Mouse (Mus musculus): Measurements from ENCODE around the gene Fam71e2. TPM values are rescaled to one million over a fixed set of nuclear protein-coding genes. Genes with fewer than 3 reads are reported as not detected.

The Fam71e2 gene
- total and polyA plus RNA-seq, 2 experiments from 2014 or later: not detected

GRCm38 (mm10) chr7:4746326-4746980, 24.6 kb downstream of the Fam71e2 start:
- H3K9ac ChIP-seq (replicated peaks; ENCODE audit: low read length): no peak overlapping the region
- no peaks in the 10 kb centered on the region for H3K36me3 ChIP-seq (ENCODE audit: insufficient read depth, low read length)
- no peak overlapping the region for H3K4me3 ChIP-seq (ENCODE audit: low read length)
- H3K4me2 ChIP-seq (ENCODE audit: low read depth, low read length): no peak overlapping the region
- TF ChIP-seq CTCF (IDR thresholded peaks at IDR 0.05; ENCODE audit: low read depth): no peak
- H3K27ac ChIP-seq: no peak overlapping the region
- WGBS: 81% methylated on average over 22 of the region's 22 CpGs
- no peaks in the 10 kb centered on the region for H3K27me3 ChIP-seq (ENCODE audit: insufficient read depth, low read length)
- DNase-seq (ENCODE audit: low spot score): no peak
- peaks cover 9% of the 10 kb centered on the region for H3K4me1 ChIP-seq (ENCODE audit: insufficient read depth, low read length)
- no peaks in the 10 kb centered on the region for H3K9me3 ChIP-seq (ENCODE audit: low read length)
- ATAC-seq: no peak

GRCm38 (mm10) chr7:4744886-4745285, 26.2 kb downstream of the Fam71e2 start:
- WGBS: 98% methylated on average over 6 of the region's 6 CpGs
- Histone ChIP-seq H3K36me3 (ENCODE audit: insufficient read depth, low read length) (no peaks in the 10 kb centered on the region), H3K9ac (replicated peaks; ENCODE audit: low read length) (no peak overlapping the region), H3K4me3 (ENCODE audit: low read length) (no peak overlapping the region), H3K27ac (no peak overlapping the region), H3K9me3 (ENCODE audit: low read length) (no peaks in the 10 kb centered on the region), H3K27me3 (ENCODE audit: insufficient read depth, low read length) (no peaks in the 10 kb centered on the region), H3K4me2 (ENCODE audit: low read depth, low read length) (no peak overlapping the region), H3K4me1 (ENCODE audit: insufficient read depth, low read length) (peaks cover 15% of the 10 kb centered on the region)
- DNase-seq (ENCODE audit: low spot score) (no peak), ATAC-seq (no peak)
- no peak for TF ChIP-seq CTCF (IDR thresholded peaks at IDR 0.05; ENCODE audit: low read depth)

- WGBS: 72% methylated on average over 2 of the region's 2 CpGs
- no peak overlapping the region for H3K4me3 ChIP-seq (ENCODE audit: low read length)
- H3K9ac ChIP-seq (replicated peaks; ENCODE audit: low read length): no peak overlapping the region
- no peaks in the 10 kb centered on the region for H3K9me3 ChIP-seq (ENCODE audit: low read length)
- H3K27me3 ChIP-seq (ENCODE audit: insufficient read depth, low read length): no peaks in the 10 kb centered on the region
- H3K4me1 ChIP-seq (ENCODE audit: insufficient read depth, low read length): peaks cover 22% of the 10 kb centered on the region
- no peak for TF ChIP-seq CTCF (IDR thresholded peaks at IDR 0.05; ENCODE audit: low read depth)
- DNase-seq (ENCODE audit: low spot score) (no peak), ATAC-seq (no peak)
- no peak overlapping the region for H3K4me2 ChIP-seq (ENCODE audit: low read depth, low read length)
- no peaks in the 10 kb centered on the region for H3K36me3 ChIP-seq (ENCODE audit: insufficient read depth, low read length)
- H3K27ac ChIP-seq: no peak overlapping the region
These were observed 27.7 kb downstream of the Fam71e2 start for GRCm38 (mm10) chr7:4743354-4743753.

GRCm38 (mm10) chr7:4742482-4742819, 28.7 kb downstream of the Fam71e2 start:
- no peak for TF ChIP-seq CTCF (IDR thresholded peaks at IDR 0.05; ENCODE audit: low read depth)
- WGBS: 85% methylated on average over 6 of the region's 6 CpGs
- Histone ChIP-seq H3K4me3 (ENCODE audit: low read length) (no peak overlapping the region), H3K27ac (no peak overlapping the region), H3K4me1 (ENCODE audit: insufficient read depth, low read length) (peaks cover 22% of the 10 kb centered on the region), H3K4me2 (ENCODE audit: low read depth, low read length) (0 out of 2 replicates have a peak overlapping the region, but pooled peaks have one; percentile 3), H3K9me3 (ENCODE audit: low read length) (no peaks in the 10 kb centered on the region), H3K9ac (replicated peaks; ENCODE audit: low read length) (no peak overlapping the region), H3K36me3 (ENCODE audit: insufficient read depth, low read length) (no peaks in the 10 kb centered on the region), H3K27me3 (ENCODE audit: insufficient read depth, low read length) (no peaks in the 10 kb centered on the region)
- DNase-seq (ENCODE audit: low spot score) (no peak), ATAC-seq (no peak)

GRCm38 (mm10) chr7:4741672-4742481, 29.2 kb downstream of the Fam71e2 start:
- H3K4me3 ChIP-seq (ENCODE audit: low read length): peak overlapping the region; percentile 74; the same call in 1 of the 2 replicates
- TF ChIP-seq CTCF (IDR thresholded peaks at IDR 0.05; ENCODE audit: low read depth): no peak
- peak overlapping the region; percentile 92; the same call in 1 of the 2 replicates for H3K27ac ChIP-seq
- H3K9me3 ChIP-seq (ENCODE audit: low read length): no peaks in the 10 kb centered on the region
- H3K4me1 ChIP-seq (ENCODE audit: insufficient read depth, low read length): peaks cover 22% of the 10 kb centered on the region
- peak overlapping the region; percentile 91 for H3K4me2 ChIP-seq (ENCODE audit: low read depth, low read length)
- H3K9ac ChIP-seq (replicated peaks; ENCODE audit: low read length): no peak overlapping the region
- 70% methylated on average over 21 of the region's 21 CpGs for WGBS
- DNase-seq (ENCODE audit: low spot score): no peak
- no peaks in the 10 kb centered on the region for H3K27me3 ChIP-seq (ENCODE audit: insufficient read depth, low read length)
- no peak for ATAC-seq
- H3K36me3 ChIP-seq (ENCODE audit: insufficient read depth, low read length): no peaks in the 10 kb centered on the region

GRCm38 (mm10) chr7:4741151-4741550, 30.0 kb downstream of the Fam71e2 start:
- peak; percentile 51 for DNase-seq (ENCODE audit: low spot score)
- ATAC-seq: no peak
- under 1% methylated on average over 4 of the region's 4 CpGs for WGBS
- Histone ChIP-seq H3K4me1 (ENCODE audit: insufficient read depth, low read length) (peaks cover 22% of the 10 kb centered on the region), H3K36me3 (ENCODE audit: insufficient read depth, low read length) (no peaks in the 10 kb centered on the region), H3K4me3 (ENCODE audit: low read length) (peak overlapping the region; percentile 74), H3K9ac (replicated peaks; ENCODE audit: low read length) (peak overlapping the region; percentile 91), H3K27me3 (ENCODE audit: insufficient read depth, low read length) (no peaks in the 10 kb centered on the region), H3K4me2 (ENCODE audit: low read depth, low read length) (peak overlapping the region; percentile 91), H3K27ac (peak overlapping the region; percentile 92), H3K9me3 (ENCODE audit: low read length) (no peaks in the 10 kb centered on the region)
- TF ChIP-seq CTCF (IDR thresholded peaks at IDR 0.05; ENCODE audit: low read depth): no peak
